Mouse (Mus musculus): ENCODE data around the gene Gas6. TPM values are rescaled to one million over a fixed set of nuclear protein-coding genes. Genes with fewer than 3 reads are reported as not detected.

Gas6 gene
- polyA plus RNA-seq, 1 experiment from 2014 or later: 18.7 TPM

- H3K27ac ChIP-seq (ENCODE audit: low read depth, low read length): no peak overlapping the region
- H3K36me3 ChIP-seq (ENCODE audit: control insufficient read depth, insufficient read depth, low read length): no peaks in the 10 kb centered on the region
- no peak overlapping the region for H3K4me2 ChIP-seq (replicated peaks; ENCODE audit: low read depth, low read length)
- ATAC-seq (ENCODE audit: low FRiP score, low TSS enrichment): no peak
- H3K4me1 ChIP-seq (ENCODE audit: control insufficient read depth, insufficient read depth, low read length): peaks cover 8% of the 10 kb centered on the region
- 58% methylated on average over 11 of the region's 11 CpGs for WGBS
- H3K9me3 ChIP-seq (ENCODE audit: control insufficient read depth, low read length): no peaks in the 10 kb centered on the region
- H3K9ac ChIP-seq (ENCODE audit: low read depth, low read length): no peak overlapping the region
- peak overlapping the region; percentile 58; the same call in 1 of the 2 replicates for H3K4me3 ChIP-seq (ENCODE audit: low read length)
- peaks cover 32% of the 10 kb centered on the region for H3K27me3 ChIP-seq (ENCODE audit: control insufficient read depth, insufficient read depth, low read length)
Measured at GRCm38 (mm10) chr8:13493011-13493410, 1.3 kb downstream of the Gas6 start.

GRCm38 (mm10) chr8:13492198-13492995 lies 1.9 kb downstream of the Gas6 start:
- 0 out of 2 replicates have a peak, but pooled peaks have one; percentile 26 for ATAC-seq (ENCODE audit: low FRiP score, low TSS enrichment)
- Histone ChIP-seq H3K9ac (ENCODE audit: low read depth, low read length) (no peak overlapping the region), H3K4me3 (ENCODE audit: low read length) (no peak overlapping the region), H3K27ac (ENCODE audit: low read depth, low read length) (no peak overlapping the region), H3K4me1 (ENCODE audit: control insufficient read depth, insufficient read depth, low read length) (peaks cover 8% of the 10 kb centered on the region), H3K9me3 (ENCODE audit: control insufficient read depth, low read length) (no peaks in the 10 kb centered on the region), H3K36me3 (ENCODE audit: control insufficient read depth, insufficient read depth, low read length) (no peaks in the 10 kb centered on the region), H3K27me3 (ENCODE audit: control insufficient read depth, insufficient read depth, low read length) (peaks cover 32% of the 10 kb centered on the region), H3K4me2 (replicated peaks; ENCODE audit: low read depth, low read length) (no peak overlapping the region)
- WGBS: 49% methylated on average over 9 of the region's 9 CpGs

DNA sequence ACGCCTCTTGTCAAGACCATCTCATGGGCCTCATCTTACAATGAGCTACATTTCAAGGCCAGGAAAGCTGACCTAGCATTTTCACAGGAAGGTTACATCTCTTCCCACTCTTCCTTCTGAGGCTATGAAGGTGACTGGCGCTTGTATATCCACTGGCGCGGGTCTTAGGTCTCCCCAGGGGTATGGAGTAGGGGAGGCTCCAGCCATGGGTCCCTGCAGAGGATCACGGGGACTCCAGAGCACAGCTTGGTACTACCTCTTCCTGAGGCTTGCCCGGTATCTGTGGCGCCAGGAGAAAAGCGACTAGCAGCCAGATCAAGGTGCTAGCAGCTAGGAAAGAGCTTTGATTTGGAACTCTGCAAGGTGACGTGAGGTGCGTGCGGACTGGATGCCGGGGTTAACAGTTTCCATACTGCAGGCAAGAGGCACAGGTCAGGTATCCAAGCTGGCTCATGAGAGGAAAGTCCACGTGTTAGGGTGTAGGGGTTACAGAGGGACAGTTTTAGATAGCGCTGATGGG lies 2.7 kb downstream of the Gas6 start:
- 88% methylated on average over 14 of the region's 14 CpGs for WGBS
- Histone ChIP-seq H3K27ac (ENCODE audit: low read depth, low read length) (no peak overlapping the region), H3K27me3 (ENCODE audit: control insufficient read depth, insufficient read depth, low read length) (peaks cover 32% of the 10 kb centered on the region), H3K4me1 (ENCODE audit: control insufficient read depth, insufficient read depth, low read length) (peaks cover 8% of the 10 kb centered on the region), H3K4me2 (replicated peaks; ENCODE audit: low read depth, low read length) (no peak overlapping the region), H3K4me3 (ENCODE audit: low read length) (no peak overlapping the region), H3K9ac (ENCODE audit: low read depth, low read length) (no peak overlapping the region), H3K9me3 (ENCODE audit: control insufficient read depth, low read length) (no peaks in the 10 kb centered on the region), H3K36me3 (ENCODE audit: control insufficient read depth, insufficient read depth, low read length) (no peaks in the 10 kb centered on the region)
- ATAC-seq (ENCODE audit: low FRiP score, low TSS enrichment): no peak

DNA sequence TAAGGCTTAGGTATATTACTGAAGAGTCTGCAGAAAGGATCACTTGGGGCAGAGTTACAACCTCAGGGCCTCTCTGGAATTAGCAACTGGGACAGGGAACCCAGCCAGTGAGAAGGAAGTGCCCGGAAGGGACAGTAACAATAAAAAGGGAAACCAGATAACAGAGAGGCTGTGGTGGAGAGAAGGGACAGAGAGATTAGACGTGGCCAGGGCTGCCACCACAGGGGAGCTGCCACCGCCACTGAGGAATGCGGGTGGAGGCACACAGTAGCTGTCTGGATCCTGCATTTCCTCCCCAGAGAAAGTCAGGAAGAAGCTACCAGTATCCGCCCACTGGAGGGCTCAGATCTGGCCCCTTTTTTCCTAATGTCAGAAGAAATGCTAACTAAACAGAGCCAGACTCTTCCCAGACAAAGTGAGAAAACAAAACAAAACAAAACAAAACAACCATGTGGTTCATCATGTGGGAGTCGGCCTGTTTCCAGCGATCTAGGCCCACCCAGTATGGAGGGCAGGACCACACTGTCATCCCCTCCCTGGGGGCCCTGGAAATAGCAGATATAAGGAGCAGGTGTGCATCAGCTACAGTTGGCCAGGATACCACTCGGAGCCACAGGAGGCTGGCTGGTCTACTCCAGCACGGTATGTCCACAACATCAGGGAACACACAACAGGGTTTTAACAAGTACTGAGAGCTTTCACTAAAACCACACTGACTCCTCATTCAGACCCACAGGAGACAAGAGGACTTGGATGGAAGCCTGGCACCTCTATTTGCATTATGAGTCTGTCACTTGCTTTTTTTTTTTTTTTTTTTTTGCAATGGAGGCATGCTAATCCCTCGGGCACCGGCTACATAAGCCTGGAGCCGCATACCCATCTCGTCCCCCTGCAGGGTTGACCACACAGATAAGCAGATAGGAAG lies 4.0 kb downstream of the Gas6 start:
- H3K4me2 ChIP-seq (replicated peaks; ENCODE audit: low read depth, low read length): no peak overlapping the region
- H3K9ac ChIP-seq (ENCODE audit: low read depth, low read length): no peak overlapping the region
- H3K9me3 ChIP-seq (ENCODE audit: control insufficient read depth, low read length): no peaks in the 10 kb centered on the region
- no peak for ATAC-seq (ENCODE audit: low FRiP score, low TSS enrichment)
- peaks cover 8% of the 10 kb centered on the region for H3K4me1 ChIP-seq (ENCODE audit: control insufficient read depth, insufficient read depth, low read length)
- no peak overlapping the region for H3K27ac ChIP-seq (ENCODE audit: low read depth, low read length)
- no peaks in the 10 kb centered on the region for H3K36me3 ChIP-seq (ENCODE audit: control insufficient read depth, insufficient read depth, low read length)
- WGBS: 46% methylated on average over 13 of the region's 13 CpGs
- peaks cover 27% of the 10 kb centered on the region for H3K27me3 ChIP-seq (ENCODE audit: control insufficient read depth, insufficient read depth, low read length)
- H3K4me3 ChIP-seq (ENCODE audit: low read length): no peak overlapping the region

GRCm38 (mm10) chr8:13489351-13489750 lies 4.9 kb downstream of the Gas6 start:
- Histone ChIP-seq H3K9me3 (ENCODE audit: control insufficient read depth, low read length) (no peaks in the 10 kb centered on the region), H3K9ac (ENCODE audit: low read depth, low read length) (no peak overlapping the region), H3K36me3 (ENCODE audit: control insufficient read depth, insufficient read depth, low read length) (no peaks in the 10 kb centered on the region), H3K4me1 (ENCODE audit: control insufficient read depth, insufficient read depth, low read length) (peaks cover 8% of the 10 kb centered on the region), H3K4me3 (ENCODE audit: low read length) (no peak overlapping the region), H3K27me3 (ENCODE audit: control insufficient read depth, insufficient read depth, low read length) (peaks cover 19% of the 10 kb centered on the region), H3K4me2 (replicated peaks; ENCODE audit: low read depth, low read length) (no peak overlapping the region), H3K27ac (ENCODE audit: low read depth, low read length) (no peak overlapping the region)
- WGBS: 77% methylated on average over 3 of the region's 3 CpGs
- no peak for ATAC-seq (ENCODE audit: low FRiP score, low TSS enrichment)

GRCm38 (mm10) chr8:13483191-13483590 lies 11.1 kb downstream of the Gas6 start:
- Histone ChIP-seq H3K4me2 (replicated peaks; ENCODE audit: low read depth, low read length) (no peak overlapping the region), H3K4me1 (ENCODE audit: control insufficient read depth, insufficient read depth, low read length) (no peaks in the 10 kb centered on the region), H3K9ac (ENCODE audit: low read depth, low read length) (no peak overlapping the region), H3K27me3 (ENCODE audit: control insufficient read depth, insufficient read depth, low read length) (no peaks in the 10 kb centered on the region), H3K9me3 (ENCODE audit: control insufficient read depth, low read length) (no peaks in the 10 kb centered on the region), H3K36me3 (ENCODE audit: control insufficient read depth, insufficient read depth, low read length) (no peaks in the 10 kb centered on the region), H3K4me3 (ENCODE audit: low read length) (no peak overlapping the region), H3K27ac (ENCODE audit: low read depth, low read length) (no peak overlapping the region)
- WGBS: 83% methylated on average over 5 of the region's 5 CpGs
- ATAC-seq (ENCODE audit: low FRiP score, low TSS enrichment): no peak

- ATAC-seq (ENCODE audit: low FRiP score, low TSS enrichment): no peak
- Histone ChIP-seq H3K4me2 (replicated peaks; ENCODE audit: low read depth, low read length) (no peak overlapping the region), H3K9me3 (ENCODE audit: control insufficient read depth, low read length) (no peaks in the 10 kb centered on the region), H3K36me3 (ENCODE audit: control insufficient read depth, insufficient read depth, low read length) (no peaks in the 10 kb centered on the region), H3K9ac (ENCODE audit: low read depth, low read length) (no peak overlapping the region), H3K27me3 (ENCODE audit: control insufficient read depth, insufficient read depth, low read length) (no peaks in the 10 kb centered on the region), H3K4me1 (ENCODE audit: control insufficient read depth, insufficient read depth, low read length) (no peaks in the 10 kb centered on the region), H3K27ac (ENCODE audit: low read depth, low read length) (no peak overlapping the region), H3K4me3 (ENCODE audit: low read length) (no peak overlapping the region)
- WGBS: 81% methylated on average over 2 of the region's 2 CpGs
Measured at GRCm38 (mm10) chr8:13482101-13482801, 12.0 kb downstream of the Gas6 start.

DNA sequence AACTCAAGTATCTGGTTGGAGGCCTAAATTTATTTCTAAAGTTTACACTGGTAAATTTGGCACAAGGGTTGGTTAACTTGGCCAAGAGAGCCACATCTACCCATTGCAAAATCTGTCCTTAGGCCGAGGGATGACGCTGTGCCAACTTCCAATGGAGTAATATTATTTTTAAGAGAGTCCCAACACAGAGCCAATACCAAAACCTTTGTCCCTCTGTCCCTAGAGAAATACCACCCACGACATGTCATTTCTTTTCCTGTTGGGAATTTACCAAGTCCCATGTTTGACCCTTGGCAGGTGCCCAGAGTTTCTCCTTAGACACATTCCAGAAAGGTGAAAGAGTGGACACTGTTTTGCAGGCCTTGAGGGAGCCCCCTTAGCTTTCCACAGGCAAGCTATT lies 12.7 kb downstream of the Gas6 start:
- Histone ChIP-seq H3K4me3 (ENCODE audit: low read length) (no peak overlapping the region), H3K27me3 (ENCODE audit: control insufficient read depth, insufficient read depth, low read length) (no peaks in the 10 kb centered on the region), H3K4me1 (ENCODE audit: control insufficient read depth, insufficient read depth, low read length) (no peaks in the 10 kb centered on the region), H3K9ac (ENCODE audit: low read depth, low read length) (no peak overlapping the region), H3K4me2 (replicated peaks; ENCODE audit: low read depth, low read length) (no peak overlapping the region), H3K27ac (ENCODE audit: low read depth, low read length) (no peak overlapping the region), H3K36me3 (ENCODE audit: control insufficient read depth, insufficient read depth, low read length) (no peaks in the 10 kb centered on the region; the same call in 1 of the 2 replicates), H3K9me3 (ENCODE audit: control insufficient read depth, low read length) (no peaks in the 10 kb centered on the region)
- 90% methylated on average over 3 of the region's 3 CpGs for WGBS
- no peak for ATAC-seq (ENCODE audit: low FRiP score, low TSS enrichment)

All from kidney, embryonic 14.5 days (tissue).